Mouse (Mus musculus) MEL (cell line): ENCODE data around the gene Lefty1. TPM values are rescaled to one million over a fixed set of nuclear protein-coding genes. Genes with fewer than 3 reads are reported as not detected.

Experiments used
- DNase-seq: peaks from one replicate; pipeline ENCODE4 v3.0.0; 2011; ENCODE audit warnings: low read depth, low spot score
- H3K27ac ChIP-seq: 2 replicates; pipeline ENCODE4 v1.5.1; 2012; ENCODE audit warnings: low read depth, mild to moderate bottlenecking, control low read depth, low read length, moderate library complexity; ENCODE audit not compliant: control insufficient read depth
- H3K27me3 ChIP-seq, 2 experiments: fragments of 150-350 bp in 1 of 2; sonication (generic) in 1 of 2; 2 replicates each; pipeline ENCODE4 v1.6.1; 2012; ENCODE audit warnings: low read length in 2 of 2, mild to moderate bottlenecking in 2 of 2, improper control_type of control experiment in 1 of 2, moderate library complexity in 1 of 2; ENCODE audit not compliant: insufficient read depth in 2 of 2, control insufficient read depth in 1 of 2
- H3K36me3 ChIP-seq, 2 experiments: 2 replicates each; pipeline ENCODE4 v1.6.1; 2012 to 2014; ENCODE audit warnings: low read length in 2 of 2, improper control_type of control experiment in 1 of 2, inconsistent platforms in 1 of 2, mild to moderate bottlenecking in 1 of 2; ENCODE audit not compliant: insufficient read depth in 2 of 2, control insufficient read depth in 1 of 2
- H3K4me1 ChIP-seq, 2 experiments: fragments of 150-350 bp in 1 of 2; sonication (generic) in 1 of 2; 2 replicates each; pipeline ENCODE4 v1.6.1; 2012; ENCODE audit warnings: low read length in 2 of 2, improper control_type of control experiment in 1 of 2, mild to moderate bottlenecking in 1 of 2; ENCODE audit not compliant: insufficient read depth in 2 of 2, control insufficient read depth in 1 of 2
- H3K4me3 ChIP-seq, 2 experiments: fragments of 150-350 bp in 1 of 2; sonication (generic) in 1 of 2; 2 replicates each; pipeline ENCODE4 v1.5.1; 2012; ENCODE audit warnings: low read depth in 2 of 2, low read length in 2 of 2, mild to moderate bottlenecking in 2 of 2, moderate library complexity in 2 of 2, control low read depth in 1 of 2, improper control_type of control experiment in 1 of 2; ENCODE audit not compliant: control insufficient read depth in 1 of 2, insufficient read depth in 1 of 2
- H3K79me2 ChIP-seq: 2 replicates; pipeline ENCODE4 v1.6.1; 2012; ENCODE audit warnings: mild to moderate bottlenecking, low read length, moderate library complexity; ENCODE audit not compliant: control insufficient read depth, poor library complexity, insufficient read depth
- H3K9ac ChIP-seq: 2 replicates; pipeline ENCODE4 v1.6.1; 2012; ENCODE audit warnings: low read depth, mild to moderate bottlenecking, control low read depth, low read length, moderate library complexity; ENCODE audit not compliant: control insufficient read depth, poor library complexity, severe bottlenecking
- H3K9me3 ChIP-seq: fragments of 150-350 bp; sonication (generic); replicated peaks from 2 replicates; pipeline ENCODE4 v1.6.1; 2012; ENCODE audit warnings: mild to moderate bottlenecking, low read length, improper control_type of control experiment, moderate library complexity; ENCODE audit not compliant: insufficient read depth
- CHD2 ChIP-seq: IDR thresholded peaks from 2 replicates; pipeline ENCODE4 v1.6.1; 2011; ENCODE audit warnings: low read length, improper control_type of control experiment
- E2F4 ChIP-seq: IDR thresholded peaks from 2 replicates; pipeline ENCODE4 v1.6.1; 2011; ENCODE audit warnings: low read depth, low read length, improper control_type of control experiment, borderline replicate concordance
- ELF1 ChIP-seq: IDR thresholded peaks from 2 replicates; pipeline ENCODE4 v1.6.1; 2014; ENCODE audit warnings: low read depth, mild to moderate bottlenecking, inconsistent platforms, low read length, improper control_type of control experiment, moderate library complexity
- EP300 ChIP-seq, 2 experiments: IDR thresholded peaks; 2 replicates each; pipeline ENCODE4 v1.6.1; 2011; ENCODE audit warnings: improper control_type of control experiment in 2 of 2, low read length in 2 of 2, low read depth in 1 of 2, mild to moderate bottlenecking in 1 of 2
- ETS1 ChIP-seq: IDR thresholded peaks from 2 replicates; pipeline ENCODE4 v1.6.1; 2012; ENCODE audit warnings: low read depth, mild to moderate bottlenecking, inconsistent platforms, low read length, improper control_type of control experiment, moderate library complexity
- GABPA ChIP-seq: IDR thresholded peaks from 2 replicates; pipeline ENCODE4 v1.6.1; 2012; ENCODE audit warnings: low read depth, mild to moderate bottlenecking, inconsistent platforms, low read length, improper control_type of control experiment, moderate library complexity
- JUND ChIP-seq: IDR thresholded peaks from 2 replicates; pipeline ENCODE4 v1.6.1; 2011; ENCODE audit warnings: low read depth, mild to moderate bottlenecking, improper control_type of control experiment, low read length
- MAFK ChIP-seq: IDR thresholded peaks from 2 replicates; pipeline ENCODE4 v1.6.1; 2011; ENCODE audit warnings: low read depth, mild to moderate bottlenecking, low read length, improper control_type of control experiment, borderline replicate concordance
- MAX ChIP-seq: IDR thresholded peaks from 2 replicates; pipeline ENCODE4 v1.6.1; 2011; ENCODE audit warnings: low read length, improper control_type of control experiment
- MAZ ChIP-seq: IDR thresholded peaks from 2 replicates; pipeline ENCODE4 v1.6.1; 2012; ENCODE audit warnings: low read depth, mild to moderate bottlenecking, inconsistent platforms, low read length, improper control_type of control experiment
- MYB ChIP-seq: IDR thresholded peaks from 2 replicates; pipeline ENCODE4 v1.6.1; 2011; ENCODE audit warnings: mild to moderate bottlenecking, low read depth, low read length, improper control_type of control experiment
- MYC ChIP-seq: IDR thresholded peaks from 2 replicates; pipeline ENCODE4 v1.6.1; 2011; ENCODE audit warnings: low read depth, mild to moderate bottlenecking, low read length, improper control_type of control experiment, moderate library complexity
- NELFE ChIP-seq: IDR thresholded peaks from 2 replicates; pipeline ENCODE4 v1.6.1; 2011; ENCODE audit warnings: low read depth, low read length, improper control_type of control experiment
- POLR2A ChIP-seq, 2 experiments: IDR thresholded peaks; 2 replicates each; pipeline ENCODE4 v1.6.1; 2011 to 2012; ENCODE audit warnings: low read length in 2 of 2, mild to moderate bottlenecking in 2 of 2, control low read depth in 1 of 2, improper control_type of control experiment in 1 of 2, low read depth in 1 of 2, moderate library complexity in 1 of 2; ENCODE audit not compliant: control insufficient read depth in 1 of 2, insufficient read depth in 1 of 2, poor library complexity in 1 of 2
- POLR2AphosphoS2 ChIP-seq: IDR thresholded peaks from 2 replicates; pipeline ENCODE4 v1.6.1; 2011; ENCODE audit warnings: low read length, improper control_type of control experiment
- POLR2AphosphoS5 ChIP-seq: IDR thresholded peaks from 2 replicates; pipeline ENCODE4 v1.6.1; 2012; ENCODE audit warnings: low read depth, borderline replicate concordance, mild to moderate bottlenecking, inconsistent platforms, low read length, moderate library complexity, mixed read lengths
- RCOR1 ChIP-seq: IDR thresholded peaks from 2 replicates; pipeline ENCODE4 v1.6.1; 2012; ENCODE audit warnings: low read depth, mild to moderate bottlenecking, inconsistent platforms, low read length, improper control_type of control experiment
- SIN3A ChIP-seq: IDR thresholded peaks from 2 replicates; pipeline ENCODE4 v1.6.1; 2012; ENCODE audit warnings: low read length, improper control_type of control experiment, inconsistent platforms
- TAL1 ChIP-seq: IDR thresholded peaks from 2 replicates; pipeline ENCODE4 v1.6.1; 2012; ENCODE audit warnings: mild to moderate bottlenecking, inconsistent platforms, low read length, moderate library complexity, mixed read lengths
- TBP ChIP-seq: IDR thresholded peaks from 2 replicates; pipeline ENCODE4 v1.8.0; 2011; ENCODE audit warnings: low read depth, low read length, improper control_type of control experiment
- TCF12 ChIP-seq: IDR thresholded peaks from 2 replicates; pipeline ENCODE4 v1.6.1; 2014; ENCODE audit warnings: low read depth, mild to moderate bottlenecking, inconsistent platforms, low read length, improper control_type of control experiment, moderate library complexity
- UBTF ChIP-seq: IDR thresholded peaks from 2 replicates; pipeline ENCODE4 v1.6.1; 2012; ENCODE audit warnings: low read depth, mild to moderate bottlenecking, inconsistent platforms, low read length, improper control_type of control experiment, moderate library complexity, borderline replicate concordance; ENCODE audit not compliant: insufficient read depth
- USF1 ChIP-seq: IDR thresholded peaks from 2 replicates; pipeline ENCODE4 v1.6.1; 2014; ENCODE audit warnings: low read depth, mild to moderate bottlenecking, inconsistent platforms, low read length, improper control_type of control experiment, moderate library complexity
- USF2 ChIP-seq, 2 experiments: IDR thresholded peaks; 2 replicates each; pipeline ENCODE4 v1.6.1; 2011 to 2012; ENCODE audit warnings: improper control_type of control experiment in 2 of 2, low read length in 2 of 2, borderline replicate concordance in 1 of 2, inconsistent platforms in 1 of 2, low read depth in 1 of 2, mild to moderate bottlenecking in 1 of 2; ENCODE audit not compliant: insufficient read depth in 1 of 2
- ZC3H11A ChIP-seq: IDR thresholded peaks from 2 replicates; pipeline ENCODE4 v1.6.1; 2012; ENCODE audit warnings: low read depth, mild to moderate bottlenecking, inconsistent platforms, low read length, improper control_type of control experiment
- ZKSCAN1 ChIP-seq: IDR thresholded peaks from 2 replicates; pipeline ENCODE4 v1.6.1; 2012; ENCODE audit warnings: low read depth, mild to moderate bottlenecking, inconsistent platforms, low read length, improper control_type of control experiment, moderate library complexity
- ZMIZ1 ChIP-seq: IDR thresholded peaks from 2 replicates; pipeline ENCODE4 v1.6.1; 2012; ENCODE audit warnings: low read depth, mild to moderate bottlenecking, inconsistent platforms, low read length, improper control_type of control experiment, moderate library complexity
- polyA plus RNA-seq, 2 experiments: library from polyadenylated mRNA; stranded (reverse) in 1 of 2; unstranded in 1 of 2; fragments of >175 nt in 1 of 2; fragments of >200 nt in 1 of 2; gene quantifications; 2 replicates each; pipeline versions ENCODE4 v1.2.1 to v1.2.4; 2012; ENCODE audit warnings: low replicate concordance in 2 of 2, low read depth in 1 of 2; ENCODE audit not compliant: insufficient read length in 2 of 2, insufficient read depth in 1 of 2, missing spikeins in 1 of 2
- total RNA-seq: library from RNA; depleted of rRNA; stranded (reverse); fragments of 300-350 nt; gene quantifications from 2 replicates; pipeline ENCODE4 v1.2.3, GENCODE M21; 2012

Gene Lefty1
- total and polyA plus RNA-seq, 3 experiments, result 5.1 to 6.4 TPM; not detected in 1

DNA sequence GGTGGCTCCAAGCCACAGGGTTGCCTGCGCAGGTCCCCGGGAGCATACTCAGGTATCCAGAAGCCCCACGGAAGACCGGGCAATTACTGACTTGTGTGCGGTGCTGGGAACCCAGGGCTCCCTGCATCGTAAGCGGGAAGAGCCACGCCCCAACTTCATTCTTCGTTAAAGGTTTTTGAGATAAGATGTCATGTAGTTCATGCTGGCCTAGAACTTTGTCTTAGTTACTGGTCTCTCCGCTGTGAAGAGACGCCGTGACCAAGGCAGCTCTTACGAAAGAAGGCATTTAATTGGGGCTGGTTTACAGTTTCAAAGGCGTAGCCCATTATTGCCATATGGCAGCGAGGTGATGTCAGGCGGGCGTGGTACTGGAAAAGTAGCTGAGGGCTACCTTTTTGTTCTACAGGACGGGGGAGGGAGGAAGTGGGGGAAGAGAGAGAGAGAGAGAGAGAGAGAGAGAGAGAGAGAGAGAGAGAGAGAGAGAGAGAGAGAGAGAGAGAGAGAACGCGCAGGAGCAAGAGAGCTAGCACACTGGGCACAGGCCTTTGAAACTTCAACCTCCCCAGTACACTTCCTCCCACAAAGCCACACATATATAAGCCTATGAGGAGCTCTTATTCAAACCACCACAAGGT is 23.1 kb upstream of the Lefty1 start (continued):
- TF ChIP-seq SIN3A, result peak; percentile 74
- TF ChIP-seq ZMIZ1, result no peak; the same call in 1 of the 2 replicates
- no peak for TF ChIP-seq MYC
- TF ChIP-seq MYB, result no peak
- TF ChIP-seq EP300 (IDR thresholded peaks at IDR 0.05; ENCODE audit: low read depth in 1 of 2, low read length in 2 of 2), result peak in 1 of 2 experiments; percentile 34; a peak in 1 of 4 replicates
- TF ChIP-seq CHD2, result no peak
- TF ChIP-seq MAX, result no peak
- no peak for TF ChIP-seq GABPA
- peak; percentile 15; the same call in 1 of the 2 replicates for TF ChIP-seq TCF12
- peak; percentile 53 for TF ChIP-seq NELFE
- TF ChIP-seq ZC3H11A, result no peak
- no peak for TF ChIP-seq RCOR1
- TF ChIP-seq ELF1, result no peak
- peak in 1 of 2 experiments; percentile 48; a peak in 1 of 4 replicates for TF ChIP-seq POLR2A (IDR thresholded peaks at IDR 0.05; ENCODE audit: control insufficient read depth in 1 of 2, insufficient read depth in 1 of 2, low read depth in 1 of 2, low read length in 2 of 2, poor library complexity in 1 of 2)
- peak; percentile 99 for TF ChIP-seq JUND

DNA sequence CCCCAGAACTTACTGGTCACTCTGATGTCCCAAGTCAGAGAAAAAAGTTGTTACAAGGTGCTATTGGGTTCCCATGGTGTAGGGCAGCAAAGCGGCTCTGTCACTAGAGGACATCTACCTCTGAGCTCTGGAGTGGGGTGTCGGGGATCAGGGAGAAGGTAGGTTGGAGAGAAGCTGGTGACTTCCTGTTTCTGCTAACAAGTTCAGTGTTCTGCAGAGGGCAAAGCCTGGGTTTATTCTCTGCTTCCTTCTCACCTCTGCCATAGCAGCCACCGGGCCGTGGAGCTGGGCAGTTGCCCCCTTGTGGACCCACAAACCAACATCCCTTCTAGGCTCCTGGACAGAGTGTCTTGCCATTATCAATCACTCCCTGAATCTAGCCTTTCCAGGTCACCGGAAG is 22.0 kb upstream of the Lefty1 start:
- peaks cover 5 to 21% of the 10 kb centered on the region in 2 experiments for H3K4me1 ChIP-seq
- peak; percentile 60 for DNase-seq
- H3K9me3 ChIP-seq, result no peaks in the 10 kb centered on the region
- H3K4me3 ChIP-seq, result peak overlapping the region in 1 of 2 experiments; percentile 34; a peak in 1 of 4 replicates
- H3K36me3 ChIP-seq, result peaks cover 0 to 7% of the 10 kb centered on the region in 2 experiments; a peak in 2 of 4 replicates
- no peaks in the 10 kb centered on the region for H3K79me2 ChIP-seq
- H3K27ac ChIP-seq, result peak overlapping the region; percentile 80
- H3K9ac ChIP-seq, result peak overlapping the region; percentile 59
- TF ChIP-seq ELF1 (no peak), E2F4 (no peak), ETS1 (no peak), CHD2 (no peak), USF1 (no peak), ZKSCAN1 (no peak), POLR2AphosphoS2 (no peak), UBTF (no peak), MAZ (no peak), TAL1 (no peak), POLR2AphosphoS5 (no peak), USF2 (IDR thresholded peaks at IDR 0.05; ENCODE audit: borderline replicate concordance in 1 of 2, insufficient read depth in 1 of 2, low read depth in 1 of 2, low read length in 2 of 2) (no peak), MAFK (no peak), EP300 (IDR thresholded peaks at IDR 0.05; ENCODE audit: low read depth in 1 of 2, low read length in 2 of 2) (no peak), JUND (no peak), MAX (no peak), GABPA (no peak), TBP (no peak), MYB (no peak), ZMIZ1 (no peak)
- H3K27me3 ChIP-seq, result no peaks in the 10 kb centered on the region
